Mouse (Mus musculus) heart, embryonic 13.5 days (tissue): ENCODE data around the gene Tmed9. TPM values are rescaled to one million over a fixed set of nuclear protein-coding genes. Genes with fewer than 3 reads are reported as not detected.

Source experiments
- ATAC-seq: fragments of 200-750 bp; cut with Nextera tagmentation; 2 replicates; pipeline ENCODE4 v1.8.0; 2017; ENCODE audit warnings: moderate TSS enrichment; ENCODE audit not compliant: insufficient number of reproducible peaks, low FRiP score, low TSS enrichment; ENCODE audit errors: extremely low read depth
- H3K27ac ChIP-seq: fragments of 300-500 bp; sonication (generic); replicated peaks from 2 replicates; pipeline ENCODE4 v1.5.1; 2015; ENCODE audit warnings: moderate library complexity, mild to moderate bottlenecking, inconsistent platforms
- H3K27me3 ChIP-seq: fragments of 300-500 bp; sonication (generic); replicated peaks from 2 replicates; pipeline ENCODE4 v1.6.1; 2015; ENCODE audit warnings: mild to moderate bottlenecking, inconsistent platforms
- H3K36me3 ChIP-seq: fragments of 300-500 bp; sonication (generic); 2 replicates; pipeline ENCODE4 v1.6.1; 2015; ENCODE audit warnings: mild to moderate bottlenecking, inconsistent platforms
- H3K4me1 ChIP-seq: fragments of 300-500 bp; sonication (generic); 2 replicates; pipeline ENCODE4 v1.6.1; 2015; ENCODE audit warnings: inconsistent platforms
- H3K4me2 ChIP-seq: fragments of 300-500 bp; sonication (generic); 2 replicates; pipeline ENCODE4 v1.6.1; 2015; ENCODE audit warnings: inconsistent platforms, mild to moderate bottlenecking, moderate library complexity
- H3K4me3 ChIP-seq: fragments of 300-500 bp; sonication (generic); 2 replicates; pipeline ENCODE4 v1.5.1; 2015; ENCODE audit warnings: moderate library complexity, mild to moderate bottlenecking, inconsistent platforms
- H3K9ac ChIP-seq: fragments of 300-500 bp; sonication (generic); 2 replicates; pipeline ENCODE4 v1.6.1; 2015; ENCODE audit warnings: inconsistent platforms, mild to moderate bottlenecking, moderate library complexity
- H3K9me3 ChIP-seq: fragments of 300-500 bp; sonication (generic); 2 replicates; pipeline ENCODE4 v1.6.1; 2016; ENCODE audit warnings: inconsistent platforms
- WGBS: fragments of 180-500 bp; shearing (Covaris S2); methylation state at CpG from one replicate; pipeline ENCODE4 v1.1.7; 2015; ENCODE audit warnings: mixed read lengths; 5-methylcytosine and 5-hydroxymethylcytosine counted together
- polyA plus RNA-seq: library from polyadenylated mRNA; unstranded; fragments of >200 nt; fragmentation: Nextera tagmentation; extraction: Ambion mirVana; gene quantifications from 2 replicates; pipeline ENCODE4 v1.2.1, GENCODE M21; 2015

Tmed9 gene
- polyA plus RNA-seq, result 102 and 121 TPM in 2 replicates

DNA sequence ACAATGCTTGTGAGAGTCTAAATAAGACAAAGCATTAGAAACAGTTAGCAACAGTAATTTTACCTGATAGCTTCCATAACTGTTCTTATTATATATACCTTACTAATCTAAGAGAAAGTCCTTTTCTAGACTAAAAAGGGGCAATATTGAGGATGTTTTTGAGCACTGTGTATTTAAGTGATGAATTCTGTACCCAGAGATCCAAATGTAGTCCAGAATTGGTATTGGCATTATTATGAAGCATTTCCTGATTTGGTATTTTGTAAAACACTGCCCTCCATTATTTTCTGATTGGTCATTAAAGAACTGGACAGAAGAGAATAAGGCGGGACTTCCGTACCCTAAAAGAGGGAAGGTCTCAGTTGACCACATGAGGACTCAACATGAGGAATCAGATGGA, at the start of gene Tmed9:
Gene Tmed9 (plus strand): TSS at position 301 of the 400 bp plus-strand sequence.
- Histone ChIP-seq H3K36me3 (peaks cover 10% of the 10 kb centered on the region), H3K4me1 (peaks cover 12% of the 10 kb centered on the region), H3K27me3 (no peaks in the 10 kb centered on the region), H3K9me3 (peaks cover 7% of the 10 kb centered on the region), H3K4me2 (no peak within 1 kb of the TSS), H3K27ac (no peak within 1 kb of the TSS), H3K9ac (no peak within 1 kb of the TSS), H3K4me3 (no peak within 1 kb of the TSS)
- 95% methylated on average over 2 of the region's 2 CpGs for WGBS
- ATAC-seq, result no peak

DNA sequence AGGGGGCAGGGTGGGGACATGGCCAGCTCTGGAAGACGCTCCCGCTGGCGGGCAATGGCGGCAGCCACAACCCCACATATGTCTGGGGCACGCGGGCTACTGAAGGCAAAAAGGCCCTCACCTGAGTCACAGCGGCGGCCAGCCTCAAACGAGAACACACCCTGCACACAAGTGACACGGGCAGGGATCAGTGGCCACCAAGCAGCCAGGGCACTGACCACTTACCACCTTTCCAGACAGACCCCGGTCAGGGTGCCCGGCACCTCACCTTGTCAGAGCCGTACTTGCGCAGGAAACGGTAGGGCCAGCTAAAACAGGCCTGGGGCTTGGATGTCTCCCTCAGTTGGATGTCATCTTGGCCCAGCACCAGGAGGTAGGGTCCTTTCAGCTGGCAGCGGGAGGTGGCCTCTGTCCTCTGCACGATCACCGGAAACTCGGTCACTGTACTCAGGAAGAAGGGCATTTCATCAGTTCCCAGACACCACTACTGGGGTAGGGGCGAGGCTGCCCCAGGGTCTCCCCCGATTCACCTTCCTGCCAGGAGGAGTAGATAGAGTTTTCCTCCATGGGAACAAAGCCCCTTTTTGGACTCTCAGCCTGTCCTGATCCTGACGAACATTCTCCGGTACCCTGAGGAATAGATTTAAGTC, 49.5 kb upstream of the Tmed9 start:
- no peak overlapping the region for H3K4me3 ChIP-seq
- H3K4me2 ChIP-seq, result no peak overlapping the region
- no peak overlapping the region for H3K9ac ChIP-seq
- WGBS, result 82% methylated on average over 23 of the region's 23 CpGs
- H3K4me1 ChIP-seq, result peaks cover 15% of the 10 kb centered on the region; the same call in 1 of the 2 replicates
- peaks cover 2% of the 10 kb centered on the region for H3K36me3 ChIP-seq
- peaks cover 3% of the 10 kb centered on the region; the same call in 1 of the 2 replicates for H3K9me3 ChIP-seq
- ATAC-seq, result no peak
- H3K27me3 ChIP-seq, result peaks cover 17% of the 10 kb centered on the region
- peak overlapping the region; percentile 75 for H3K27ac ChIP-seq

DNA sequence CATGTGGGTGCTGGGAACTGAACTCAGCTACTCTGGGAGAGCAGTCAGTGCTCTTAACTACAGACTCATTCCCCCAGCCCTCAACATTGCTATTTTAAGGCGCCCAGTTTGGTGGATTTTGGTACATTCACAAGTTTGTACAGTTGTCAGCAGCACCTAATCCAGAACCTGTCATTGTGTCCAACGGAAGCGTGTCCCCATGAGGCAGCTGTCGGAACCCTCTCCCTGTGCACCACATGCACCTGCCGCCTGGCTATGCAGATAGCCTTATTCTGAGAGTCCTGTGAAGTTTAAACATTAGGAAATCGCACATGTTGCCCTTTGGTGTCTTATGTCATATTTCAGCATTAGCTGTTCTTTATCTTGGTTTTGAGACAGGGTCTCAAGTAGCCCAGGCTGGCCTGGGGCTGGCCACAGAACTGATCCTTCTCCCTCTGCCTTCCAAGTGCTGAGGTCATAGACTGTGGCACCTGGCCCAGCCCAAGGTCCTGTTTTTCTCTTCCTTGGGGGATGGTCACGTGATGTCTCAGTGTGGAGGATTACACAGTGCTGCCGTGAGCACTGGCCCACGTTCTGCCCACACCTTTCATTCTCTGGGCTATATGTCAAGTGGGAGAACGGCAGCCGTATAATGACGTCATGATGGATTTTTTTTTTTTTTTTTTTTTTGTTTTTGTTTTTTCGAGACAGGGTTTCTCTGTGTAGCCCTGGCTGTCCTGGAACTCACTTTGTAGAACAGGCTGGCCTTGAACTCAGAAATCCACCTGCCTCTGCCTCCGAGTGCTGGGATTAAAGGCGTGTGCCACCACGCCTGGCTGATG, 47.6 kb upstream of the Tmed9 start:
- Histone ChIP-seq H3K4me1 (peaks cover 20% of the 10 kb centered on the region; the same call in 1 of the 2 replicates), H3K9ac (no peak overlapping the region), H3K27ac (no peak overlapping the region), H3K4me2 (no peak overlapping the region), H3K9me3 (no peaks in the 10 kb centered on the region), H3K4me3 (no peak overlapping the region), H3K36me3 (peaks cover 21% of the 10 kb centered on the region), H3K27me3 (peaks cover 8% of the 10 kb centered on the region; the same call in 1 of the 2 replicates)
- ATAC-seq, result no peak
- WGBS, result 75% methylated on average over 16 of the region's 16 CpGs

DNA sequence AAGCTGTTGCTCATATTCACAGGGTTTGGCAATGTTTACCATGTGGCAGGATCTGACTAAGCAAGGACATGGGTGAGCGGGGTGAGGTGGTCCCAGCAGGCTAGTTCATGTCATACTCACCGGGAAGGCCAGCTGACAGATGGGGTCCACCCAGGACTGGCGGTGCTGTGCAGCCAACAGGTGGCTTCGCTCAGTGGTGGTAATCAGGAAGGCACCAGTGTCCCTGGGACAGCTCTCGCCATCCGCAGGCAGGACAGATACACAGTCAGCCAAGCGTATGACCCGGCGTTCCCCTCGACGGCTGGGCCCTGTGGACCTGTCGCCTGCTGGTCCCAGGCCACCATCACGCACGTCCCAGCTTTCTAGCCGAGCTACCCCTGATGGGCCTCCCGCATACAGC, 46.3 kb upstream of the Tmed9 start:
- no peak overlapping the region for H3K27ac ChIP-seq
- no peak overlapping the region for H3K4me2 ChIP-seq
- no peaks in the 10 kb centered on the region for H3K9me3 ChIP-seq
- H3K9ac ChIP-seq, result no peak overlapping the region
- 83% methylated on average over 16 of the region's 16 CpGs for WGBS
- H3K4me3 ChIP-seq, result no peak overlapping the region
- 0 out of 2 replicates have a peak, but pooled peaks cover 6% of the 10 kb centered on the region for H3K27me3 ChIP-seq
- peaks cover 20% of the 10 kb centered on the region; the same call in 1 of the 2 replicates for H3K4me1 ChIP-seq
- ATAC-seq, result no peak; the same call in 1 of the 2 replicates
- H3K36me3 ChIP-seq, result peaks cover 33% of the 10 kb centered on the region

DNA sequence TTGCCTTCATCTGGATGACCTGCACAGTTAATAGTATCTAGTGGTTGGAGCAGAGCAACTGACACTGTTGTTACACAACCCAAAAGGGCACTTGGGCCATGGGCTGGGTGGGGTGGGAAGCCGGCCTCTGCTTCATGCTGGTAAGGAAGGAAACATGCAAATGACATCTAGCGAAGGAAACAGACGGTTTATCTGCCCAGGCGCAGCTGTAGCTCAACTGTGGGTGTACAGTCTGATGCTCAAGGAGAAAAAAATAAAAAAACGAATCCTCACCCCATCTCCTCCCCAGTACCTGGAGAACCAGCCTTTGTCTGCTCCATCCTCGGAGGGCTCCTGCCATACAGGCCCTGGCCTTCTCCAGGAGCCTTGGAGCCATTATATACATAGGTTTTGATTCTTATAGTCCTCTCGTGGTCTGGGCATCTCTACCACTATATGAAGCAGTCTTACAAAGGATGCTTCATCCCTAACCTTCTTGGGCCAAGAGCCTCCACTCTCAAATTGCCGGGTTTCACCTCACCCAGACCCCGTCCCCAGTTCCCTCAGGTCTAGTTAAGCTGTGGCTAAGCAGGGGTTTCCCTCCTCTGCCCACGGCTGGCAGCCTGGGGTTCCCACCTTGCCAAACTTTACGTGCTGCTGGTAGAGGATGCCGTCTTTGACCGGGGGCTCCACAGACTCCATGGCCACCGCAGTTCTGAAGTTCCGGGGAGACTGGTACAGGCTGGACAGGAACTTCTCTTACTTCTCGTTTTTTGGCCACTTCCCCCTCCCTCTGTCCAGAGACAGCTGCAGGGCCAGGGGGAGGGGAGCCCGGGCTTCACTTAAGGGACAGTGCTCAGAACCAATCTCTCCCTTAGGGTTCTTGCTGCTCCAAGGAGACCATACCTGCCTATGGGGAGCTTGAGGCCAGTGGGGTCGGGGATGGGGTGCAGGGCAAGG, 45.4 kb upstream of the Tmed9 start:
- Histone ChIP-seq H3K4me3 (no peak overlapping the region), H3K36me3 (peaks cover 42% of the 10 kb centered on the region), H3K27ac (no peak overlapping the region), H3K4me1 (peaks cover 16% of the 10 kb centered on the region; the same call in 1 of the 2 replicates), H3K4me2 (no peak overlapping the region), H3K27me3 (0 out of 2 replicates have a peak, but pooled peaks cover 6% of the 10 kb centered on the region), H3K9ac (no peak overlapping the region), H3K9me3 (no peaks in the 10 kb centered on the region)
- ATAC-seq, result no peak
- 73% methylated on average over 18 of the region's 18 CpGs for WGBS

DNA sequence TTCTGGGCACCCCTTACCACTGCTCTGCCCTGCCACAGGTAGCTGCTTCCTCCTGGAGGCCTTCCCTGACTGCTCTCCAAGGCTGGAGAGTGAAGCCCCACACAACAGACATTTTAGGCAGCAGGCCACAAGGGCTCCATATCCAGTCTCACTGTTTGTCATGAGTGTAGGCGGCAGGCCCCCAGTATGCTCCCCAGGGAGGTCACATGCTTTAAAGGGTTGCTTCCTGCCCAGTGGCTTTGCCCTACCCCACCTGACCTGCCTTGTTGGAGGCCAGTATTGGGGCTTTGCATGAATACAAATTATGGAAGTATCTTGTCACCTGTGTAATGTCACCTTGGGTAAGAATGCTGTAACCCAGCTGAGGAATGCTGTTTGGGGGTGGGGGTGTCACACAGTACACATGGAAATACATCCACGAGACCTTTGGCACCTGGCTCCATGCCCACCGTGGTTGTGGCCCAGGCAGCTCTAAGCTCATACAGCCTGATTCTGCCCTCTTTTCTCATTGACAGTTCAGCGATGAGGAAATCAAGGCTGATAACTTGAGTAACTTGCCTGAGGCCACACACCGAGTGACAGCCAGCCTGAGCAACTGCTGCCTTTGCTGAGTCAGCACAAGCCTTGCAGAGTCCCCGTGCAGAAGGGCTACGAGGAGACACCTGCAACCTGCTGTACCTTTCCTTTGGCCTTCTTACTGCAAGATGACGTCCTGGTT, 44.2 kb upstream of the Tmed9 start, which contains the start of gene Dok3:
Gene Dok3 (minus strand): TSS at position 99 of the 718 bp plus-strand sequence.
- Histone ChIP-seq H3K27ac (no peak within 1 kb of the TSS), H3K4me2 (no peak within 1 kb of the TSS), H3K4me3 (no peak within 1 kb of the TSS), H3K27me3 (no peaks in the 10 kb centered on the region), H3K9ac (no peak within 1 kb of the TSS), H3K9me3 (no peaks in the 10 kb centered on the region), H3K36me3 (peaks cover 55% of the 10 kb centered on the region), H3K4me1 (0 out of 2 replicates have a peak, but pooled peaks cover 5% of the 10 kb centered on the region)
- no peak for ATAC-seq
- 63% methylated on average over 8 of the region's 8 CpGs for WGBS

DNA sequence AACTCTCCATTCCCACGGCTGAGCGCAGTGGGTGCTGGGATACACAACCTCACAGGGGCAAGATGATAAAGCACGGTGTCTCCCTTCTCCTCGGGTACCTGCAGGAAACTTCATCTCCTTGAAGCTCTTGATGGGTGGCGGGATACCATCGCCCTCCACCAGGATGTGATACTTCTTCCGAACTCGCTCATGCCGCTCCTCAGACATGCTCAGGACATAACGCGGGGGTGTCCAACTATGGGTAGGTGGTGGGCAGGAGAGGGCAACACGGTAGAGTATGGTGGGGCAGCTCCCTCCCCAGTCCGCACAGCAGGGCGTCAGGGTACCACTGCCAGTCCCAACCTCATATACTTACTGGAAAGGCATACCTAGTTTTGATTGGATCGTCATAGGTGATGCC, 38.3 kb upstream of the Tmed9 start:
- H3K9ac ChIP-seq, result 0 out of 2 replicates have a peak overlapping the region, but pooled peaks have one; percentile 33
- H3K4me3 ChIP-seq, result peak overlapping the region; percentile 98
- peaks cover 16% of the 10 kb centered on the region for H3K4me1 ChIP-seq
- H3K9me3 ChIP-seq, result no peaks in the 10 kb centered on the region
- peak overlapping the region; percentile 97 for H3K4me2 ChIP-seq
- 90% methylated on average over 15 of the region's 15 CpGs for WGBS
- peaks cover 79% of the 10 kb centered on the region for H3K36me3 ChIP-seq
- no peaks in the 10 kb centered on the region for H3K27me3 ChIP-seq
- no peak overlapping the region for H3K27ac ChIP-seq
- no peak for ATAC-seq

DNA sequence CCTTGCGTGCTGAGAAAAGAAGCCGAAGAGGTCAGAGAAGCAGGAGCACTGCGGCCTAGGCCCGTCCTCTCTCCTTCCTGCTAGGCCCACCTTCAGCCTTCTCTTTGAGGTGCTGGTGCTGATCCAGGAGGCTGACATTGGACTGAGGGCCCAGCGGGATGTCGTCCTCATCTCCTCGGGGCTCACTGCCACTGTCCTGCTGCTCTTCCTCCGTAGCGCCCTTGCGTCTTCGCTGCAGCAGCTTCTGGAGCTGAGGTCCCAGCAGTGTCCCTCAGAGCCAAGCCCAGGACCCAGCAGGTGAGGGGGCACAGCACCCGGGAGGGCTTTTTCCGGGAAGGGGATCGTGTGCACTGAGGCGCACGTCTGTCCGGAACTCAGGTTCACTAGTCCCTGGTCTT, 37.7 kb upstream of the Tmed9 start:
- 18% methylated on average over 17 of the region's 17 CpGs for WGBS
- peak overlapping the region; percentile 89 for H3K9ac ChIP-seq
- peaks cover 16% of the 10 kb centered on the region for H3K4me1 ChIP-seq
- no peaks in the 10 kb centered on the region for H3K9me3 ChIP-seq
- no peaks in the 10 kb centered on the region for H3K27me3 ChIP-seq
- peaks cover 79% of the 10 kb centered on the region for H3K36me3 ChIP-seq
- ATAC-seq, result no peak
- H3K4me3 ChIP-seq, result peak overlapping the region; percentile 98
- H3K4me2 ChIP-seq, result peak overlapping the region; percentile 97
- H3K27ac ChIP-seq, result peak overlapping the region; percentile 26

DNA sequence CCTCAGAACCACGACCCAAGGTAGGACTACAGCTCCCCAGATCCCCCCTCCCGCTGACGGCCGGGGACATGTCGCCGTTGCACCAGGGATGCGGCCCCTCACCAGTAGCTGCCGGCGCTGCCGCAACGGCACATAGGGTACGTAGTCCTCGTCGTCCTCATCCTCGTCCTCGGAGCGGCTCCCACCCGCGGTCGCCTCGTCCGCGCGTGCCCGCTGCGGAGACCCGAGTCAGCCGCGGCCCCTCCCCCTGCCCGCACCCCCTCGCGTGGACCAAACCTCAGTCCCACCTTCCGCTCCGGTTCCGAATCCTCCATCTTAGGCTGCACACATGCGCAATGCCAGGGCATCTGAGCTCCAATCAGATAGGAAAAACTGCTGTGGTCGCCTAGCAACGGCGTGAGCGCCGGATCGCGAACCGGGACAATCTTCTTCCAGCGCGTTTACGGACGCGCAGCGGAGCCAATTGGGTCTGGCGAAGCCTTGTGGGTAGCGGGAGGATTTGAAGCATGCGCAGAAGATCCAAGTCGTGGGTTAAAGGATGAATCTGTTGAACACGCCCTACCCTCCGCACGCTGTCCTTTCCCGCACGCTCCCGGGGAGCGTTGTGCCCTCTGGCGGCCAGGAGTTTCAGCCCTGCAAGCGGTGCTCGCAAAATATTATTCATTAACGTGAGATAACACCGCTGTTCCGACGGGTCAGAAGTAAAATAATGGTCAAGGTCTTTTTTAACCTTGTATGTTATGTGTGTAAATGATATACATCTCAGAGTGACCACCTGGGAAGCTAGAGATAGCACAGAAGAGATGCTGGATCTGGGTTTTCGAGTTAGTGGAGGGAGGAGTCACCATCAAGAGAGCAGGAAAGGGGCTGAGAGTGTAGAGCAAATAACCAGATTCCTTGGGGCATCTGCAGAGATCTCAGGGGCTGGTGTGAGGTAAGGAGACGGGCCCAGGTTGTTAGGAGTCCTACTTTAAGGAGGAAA, 37.0 kb upstream of the Tmed9 start, which contains the start of gene Ddx41:
Gene Ddx41 (minus strand): TSS at position 465 of the 982 bp plus-strand sequence.
- Histone ChIP-seq H3K4me1 (peaks cover 16% of the 10 kb centered on the region), H3K9ac (peak within 1 kb of the TSS; percentile 89), H3K4me2 (peak within 1 kb of the TSS; percentile 97), H3K9me3 (no peaks in the 10 kb centered on the region), H3K36me3 (peaks cover 79% of the 10 kb centered on the region), H3K4me3 (peak within 1 kb of the TSS; percentile 98), H3K27ac (peak within 1 kb of the TSS; percentile 26), H3K27me3 (no peaks in the 10 kb centered on the region)
- WGBS, result 1% methylated on average over 70 of the region's 70 CpGs
- ATAC-seq, result peak; percentile 93
